Mouse (Mus musculus) liver, embryonic 12.5 days (tissue): ENCODE results near the gene Wfdc15b. TPM values are rescaled to one million over a fixed set of nuclear protein-coding genes. Genes with fewer than 3 reads are reported as not detected.

Experiments
- ATAC-seq: fragments of 200-750 bp; cut with Nextera tagmentation; 2 replicates; pipeline ENCODE4 v1.8.0; 2017; ENCODE audit warnings: moderate number of reproducible peaks, mild to moderate bottlenecking, moderate library complexity
- H3K27ac ChIP-seq: fragments of 300-500 bp; sonication (generic); 2 replicates; pipeline ENCODE4 v1.5.1; 2016; ENCODE audit warnings: mild to moderate bottlenecking
- H3K27me3 ChIP-seq: fragments of 300-500 bp; sonication (generic); replicated peaks from 2 replicates; pipeline ENCODE4 v1.6.1; 2016; ENCODE audit warnings: mild to moderate bottlenecking, moderate library complexity
- H3K36me3 ChIP-seq: fragments of 300-500 bp; sonication (generic); 2 replicates; pipeline ENCODE4 v1.6.1; 2016; ENCODE audit warnings: mild to moderate bottlenecking, moderate library complexity
- H3K4me1 ChIP-seq: fragments of 300-500 bp; sonication (generic); 2 replicates; pipeline ENCODE4 v1.6.1; 2016
- H3K4me2 ChIP-seq: fragments of 300-500 bp; sonication (generic); 2 replicates; pipeline ENCODE4 v1.6.1; 2016; ENCODE audit warnings: mild to moderate bottlenecking, moderate library complexity
- H3K4me3 ChIP-seq: fragments of 300-500 bp; sonication (generic); 2 replicates; pipeline ENCODE4 v1.5.1; 2016; ENCODE audit warnings: mild to moderate bottlenecking, moderate library complexity
- H3K9ac ChIP-seq: fragments of 300-500 bp; sonication (generic); 2 replicates; pipeline ENCODE4 v1.6.1; 2016; ENCODE audit warnings: mild to moderate bottlenecking, moderate library complexity
- H3K9me3 ChIP-seq: fragments of 300-500 bp; sonication (generic); replicated peaks from 2 replicates; pipeline ENCODE4 v1.6.1; 2016; ENCODE audit warnings: mild to moderate bottlenecking, moderate library complexity
- WGBS: fragments of 180-500 bp; shearing (Covaris S2); methylation state at CpG from one replicate; pipeline ENCODE4 v1.1.7; 2016; ENCODE audit not compliant: insufficient replicate concordance; 5-methylcytosine and 5-hydroxymethylcytosine counted together
- polyA plus RNA-seq: library from polyadenylated mRNA; unstranded; fragments of >200 nt; fragmentation: Nextera tagmentation; extraction: Ambion mirVana; gene quantifications from 2 replicates; pipeline ENCODE4 v1.2.1, GENCODE M21; 2016

Wfdc15b gene
- polyA plus RNA-seq, 1 experiment from 2014 or later, result not detected

DNA sequence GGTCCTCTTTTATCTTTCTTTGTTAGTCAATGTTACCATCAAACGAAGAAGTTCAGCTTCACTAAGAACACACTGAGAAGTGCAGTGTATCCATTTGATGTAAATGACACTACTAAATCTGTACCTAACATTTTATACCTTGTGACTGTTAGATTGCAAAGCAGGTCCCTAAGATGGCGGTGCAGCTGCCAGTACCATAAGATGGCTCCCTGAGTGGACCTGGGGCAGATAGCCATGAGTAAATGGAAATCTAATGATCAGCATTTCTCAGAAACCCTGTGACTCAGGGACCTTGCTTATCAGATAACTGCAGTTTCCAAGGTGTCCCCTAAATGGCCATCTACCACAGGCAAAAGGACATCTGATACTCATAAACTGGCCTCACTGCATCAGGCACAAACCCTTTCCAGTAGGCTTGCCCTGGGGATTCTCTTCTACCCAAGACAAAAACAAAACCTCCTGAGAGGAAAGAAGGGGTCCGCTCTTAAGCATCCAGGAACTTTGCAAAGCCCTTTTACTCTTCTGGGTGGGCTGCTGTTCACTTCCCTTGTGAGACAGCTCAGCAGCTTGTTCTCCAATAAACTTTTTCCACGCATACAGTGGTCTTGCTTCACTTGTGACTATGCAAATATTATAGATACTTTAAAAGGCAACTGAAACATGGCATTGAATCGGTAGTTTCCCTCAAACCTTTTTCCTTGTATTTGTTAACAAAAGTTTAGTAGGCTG is 25.3 kb downstream of the Wfdc15b start:
- no peak overlapping the region for H3K27ac ChIP-seq

GRCm38 (mm10) chr2:164194959-164195630 is 26.4 kb downstream of the Wfdc15b start:
- Histone ChIP-seq H3K4me2 (no peak overlapping the region), H3K27ac (no peak overlapping the region), H3K9ac (no peak overlapping the region), H3K4me1 (no peaks in the 10 kb centered on the region), H3K27me3 (no peaks in the 10 kb centered on the region), H3K36me3 (no peaks in the 10 kb centered on the region), H3K9me3 (0 out of 2 replicates have a peak, but pooled peaks cover 4% of the 10 kb centered on the region), H3K4me3 (no peak overlapping the region)
- WGBS, result 58% methylated on average over 5 of the region's 5 CpGs
- ATAC-seq, result no peak

More for the DNA sequence above, 25.3 kb downstream of the Wfdc15b start:
- ATAC-seq, result no peak
- Histone ChIP-seq H3K4me2 (no peak overlapping the region), H3K4me3 (no peak overlapping the region), H3K9ac (no peak overlapping the region), H3K36me3 (no peaks in the 10 kb centered on the region), H3K9me3 (0 out of 2 replicates have a peak, but pooled peaks cover 4% of the 10 kb centered on the region), H3K27me3 (no peaks in the 10 kb centered on the region), H3K4me1 (no peaks in the 10 kb centered on the region)
- 65% methylated on average over 5 of the region's 5 CpGs for WGBS

DNA sequence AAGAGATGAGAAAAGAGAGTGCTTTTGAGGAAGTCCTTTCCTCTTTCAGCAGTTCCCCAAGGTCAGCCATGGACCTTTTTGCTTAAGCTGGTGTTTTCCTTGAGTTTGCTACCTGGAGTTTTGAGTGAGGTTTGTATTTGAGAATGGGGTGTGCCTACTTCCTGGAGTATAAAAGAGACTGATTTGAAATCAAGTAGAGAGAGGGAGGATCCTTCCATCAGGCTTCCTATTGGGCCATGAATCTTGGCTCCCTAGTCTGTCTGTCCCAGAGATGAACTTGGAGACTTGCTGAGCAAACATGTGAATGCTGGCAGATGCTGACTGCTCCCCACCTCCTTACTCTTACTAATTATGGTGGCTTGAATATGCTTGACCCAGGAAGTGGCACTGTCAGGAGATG is 29.2 kb downstream of the Wfdc15b start:
- no peak for ATAC-seq
- no peaks in the 10 kb centered on the region for H3K36me3 ChIP-seq
- H3K27ac ChIP-seq, result no peak overlapping the region
- no peaks in the 10 kb centered on the region for H3K9me3 ChIP-seq
- no peaks in the 10 kb centered on the region; the same call in 1 of the 2 replicates for H3K27me3 ChIP-seq
- no peak overlapping the region for H3K9ac ChIP-seq
- no peaks in the 10 kb centered on the region for H3K4me1 ChIP-seq
- H3K4me2 ChIP-seq, result no peak overlapping the region
- no peak overlapping the region for H3K4me3 ChIP-seq

- Histone ChIP-seq H3K4me2 (no peak within 1 kb of the TSS), H3K27me3 (peaks cover under 1% of the 10 kb centered on the region; the same call in 1 of the 2 replicates), H3K27ac (no peak within 1 kb of the TSS), H3K36me3 (no peaks in the 10 kb centered on the region), H3K9ac (no peak within 1 kb of the TSS), H3K4me1 (no peaks in the 10 kb centered on the region), H3K4me3 (no peak within 1 kb of the TSS), H3K9me3 (no peaks in the 10 kb centered on the region)
- 67% methylated on average over 6 of the region's 6 CpGs for WGBS
- no peak for ATAC-seq
Measured at GRCm38 (mm10) chr2:164190576-164190975, 30.9 kb downstream of the Wfdc15b start, which contains the start of gene Wfdc12. TSS of gene Wfdc12 (minus strand) at chr2:164190608.

GRCm38 (mm10) chr2:164188722-164189121 is 32.7 kb downstream of the Wfdc15b start:
- Histone ChIP-seq H3K4me1 (no peaks in the 10 kb centered on the region), H3K27me3 (peaks cover 7% of the 10 kb centered on the region; the same call in 1 of the 2 replicates), H3K36me3 (no peaks in the 10 kb centered on the region), H3K9me3 (no peaks in the 10 kb centered on the region), H3K9ac (no peak overlapping the region), H3K4me2 (no peak overlapping the region), H3K4me3 (no peak overlapping the region), H3K27ac (no peak overlapping the region)
- 22% methylated on average over 5 of the region's 5 CpGs for WGBS
- ATAC-seq, result no peak

DNA sequence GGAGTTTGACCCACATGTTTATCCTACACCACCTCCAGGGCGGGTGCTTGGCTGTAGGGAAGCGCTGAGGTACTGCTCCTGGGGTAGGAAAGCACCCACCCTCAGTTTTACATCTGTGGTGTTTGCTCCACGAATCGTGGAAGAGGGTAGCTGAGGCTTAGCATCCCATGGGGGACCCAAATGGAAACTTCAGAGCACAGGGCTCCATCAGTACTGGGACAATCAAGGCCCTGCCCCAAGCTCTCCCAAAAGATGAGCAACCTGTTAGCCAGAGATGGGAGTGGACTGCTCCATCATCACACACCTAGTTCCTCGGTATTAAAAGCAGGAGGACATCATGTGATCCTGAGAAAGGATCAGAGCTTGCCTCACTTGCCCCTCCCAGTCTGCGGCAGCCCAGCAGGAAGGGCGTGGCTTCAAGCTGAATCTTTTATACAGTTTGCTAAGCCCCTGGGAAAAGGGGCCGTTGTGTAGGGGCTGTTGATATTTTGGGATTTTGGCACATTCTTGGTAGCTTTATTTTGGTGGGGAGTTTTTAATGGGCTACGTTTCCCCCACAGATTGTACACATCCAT is 37.2 kb downstream of the Wfdc15b start:
- ATAC-seq, result no peak

DNA sequence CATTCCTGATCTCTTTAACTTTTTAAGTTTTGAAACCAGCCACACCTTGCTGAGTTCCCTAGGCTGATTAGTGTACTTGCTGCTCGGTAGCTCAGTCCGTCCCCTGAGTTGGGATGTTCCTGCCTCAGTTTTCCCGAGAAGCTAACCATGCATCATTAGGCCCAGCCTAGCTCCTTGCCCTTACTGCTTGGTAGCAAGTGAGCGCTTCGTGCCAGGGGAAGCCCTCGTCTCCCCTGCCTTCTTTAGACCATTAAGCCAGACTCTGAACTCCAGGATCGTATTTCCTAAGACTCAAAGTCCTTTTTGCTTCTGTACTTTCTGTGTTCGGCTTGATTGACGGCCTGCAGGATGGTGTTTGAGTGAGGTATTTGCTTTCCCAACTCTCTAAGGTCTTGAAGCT is 38.1 kb downstream of the Wfdc15b start:
- 68% methylated on average over 9 of the region's 9 CpGs for WGBS
- Histone ChIP-seq H3K4me2 (no peak overlapping the region), H3K4me3 (no peak overlapping the region), H3K36me3 (no peaks in the 10 kb centered on the region), H3K27ac (no peak overlapping the region), H3K9ac (no peak overlapping the region), H3K9me3 (no peaks in the 10 kb centered on the region), H3K27me3 (peaks cover 29% of the 10 kb centered on the region; the same call in 1 of the 2 replicates), H3K4me1 (no peaks in the 10 kb centered on the region)
- ATAC-seq, result no peak

More for the DNA sequence above, 37.2 kb downstream of the Wfdc15b start:
- Histone ChIP-seq H3K9ac (no peak overlapping the region), H3K9me3 (no peaks in the 10 kb centered on the region), H3K36me3 (no peaks in the 10 kb centered on the region), H3K4me3 (no peak overlapping the region), H3K27me3 (peaks cover 26% of the 10 kb centered on the region; the same call in 1 of the 2 replicates), H3K27ac (no peak overlapping the region), H3K4me1 (no peaks in the 10 kb centered on the region), H3K4me2 (no peak overlapping the region)
- WGBS, result 29% methylated on average over 9 of the region's 9 CpGs

DNA sequence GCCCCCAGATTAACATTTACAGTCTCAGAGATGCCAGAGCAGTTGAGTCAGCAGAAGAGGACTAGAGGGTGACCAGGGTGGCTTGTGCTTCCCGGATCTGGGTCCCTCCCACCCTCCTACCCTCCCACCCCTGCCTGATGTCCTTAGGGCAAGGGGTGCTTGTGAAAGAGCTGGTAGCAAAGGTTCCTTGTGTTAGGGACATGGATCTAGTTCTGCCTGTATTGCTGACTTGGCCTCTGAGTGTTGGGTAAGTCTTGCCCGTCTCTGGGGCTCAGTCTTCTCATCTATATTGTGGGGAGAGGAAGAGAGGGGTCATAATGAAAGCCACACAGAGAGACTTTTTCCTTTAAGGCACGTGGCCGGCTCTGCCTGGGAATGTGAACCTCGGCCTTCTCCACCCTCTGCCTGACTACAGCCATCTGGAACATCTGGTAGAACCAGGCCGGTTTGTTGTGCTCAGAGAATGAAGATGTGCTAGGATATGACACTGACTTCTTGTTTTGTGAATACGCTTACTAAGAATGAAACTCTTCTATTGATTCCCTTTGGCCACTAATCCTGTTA is 38.7 kb downstream of the Wfdc15b start, which contains the start of gene Wfdc5:
TSS of gene Wfdc5 (minus strand) at position 51 of the 564 bp plus-strand sequence.
- H3K9me3 ChIP-seq, result no peaks in the 10 kb centered on the region
- peaks cover 31% of the 10 kb centered on the region; the same call in 1 of the 2 replicates for H3K27me3 ChIP-seq
- no peaks in the 10 kb centered on the region for H3K36me3 ChIP-seq
- ATAC-seq, result no peak
- no peak within 1 kb of the TSS for H3K4me2 ChIP-seq
- H3K4me3 ChIP-seq, result no peak within 1 kb of the TSS
- no peak within 1 kb of the TSS for H3K9ac ChIP-seq
- no peak within 1 kb of the TSS for H3K27ac ChIP-seq
- H3K4me1 ChIP-seq, result no peaks in the 10 kb centered on the region
- 56% methylated on average over 7 of the region's 7 CpGs for WGBS

GRCm38 (mm10) chr2:164180770-164181169 is 40.7 kb downstream of the Wfdc15b start:
- no peak for ATAC-seq
- Histone ChIP-seq H3K27ac (no peak overlapping the region), H3K9ac (no peak overlapping the region), H3K4me1 (no peaks in the 10 kb centered on the region), H3K27me3 (peaks cover 31% of the 10 kb centered on the region; the same call in 1 of the 2 replicates), H3K36me3 (no peaks in the 10 kb centered on the region), H3K4me2 (no peak overlapping the region), H3K4me3 (no peak overlapping the region), H3K9me3 (no peaks in the 10 kb centered on the region)
- WGBS, result 69% methylated on average over 4 of the region's 4 CpGs

- H3K4me3 ChIP-seq, result no peak overlapping the region
- no peak overlapping the region for H3K4me2 ChIP-seq
- peaks cover 28% of the 10 kb centered on the region; the same call in 1 of the 2 replicates for H3K27me3 ChIP-seq
- 38% methylated on average over 3 of the region's 3 CpGs for WGBS
- no peak for ATAC-seq
- H3K9me3 ChIP-seq, result no peaks in the 10 kb centered on the region
- H3K36me3 ChIP-seq, result no peaks in the 10 kb centered on the region
- no peak overlapping the region for H3K27ac ChIP-seq
- H3K9ac ChIP-seq, result no peak overlapping the region
- no peaks in the 10 kb centered on the region for H3K4me1 ChIP-seq
Measured at GRCm38 (mm10) chr2:164180124-164180523, 41.3 kb downstream of the Wfdc15b start.

GRCm38 (mm10) chr2:164177831-164178230 is 43.6 kb downstream of the Wfdc15b start:
- Histone ChIP-seq H3K9ac (no peak overlapping the region), H3K36me3 (no peaks in the 10 kb centered on the region), H3K27me3 (peaks cover 36% of the 10 kb centered on the region), H3K4me3 (no peak overlapping the region), H3K4me2 (no peak overlapping the region), H3K27ac (no peak overlapping the region), H3K4me1 (no peaks in the 10 kb centered on the region), H3K9me3 (no peaks in the 10 kb centered on the region)
- ATAC-seq, result no peak
- WGBS, result 69% methylated on average over 5 of the region's 5 CpGs

DNA sequence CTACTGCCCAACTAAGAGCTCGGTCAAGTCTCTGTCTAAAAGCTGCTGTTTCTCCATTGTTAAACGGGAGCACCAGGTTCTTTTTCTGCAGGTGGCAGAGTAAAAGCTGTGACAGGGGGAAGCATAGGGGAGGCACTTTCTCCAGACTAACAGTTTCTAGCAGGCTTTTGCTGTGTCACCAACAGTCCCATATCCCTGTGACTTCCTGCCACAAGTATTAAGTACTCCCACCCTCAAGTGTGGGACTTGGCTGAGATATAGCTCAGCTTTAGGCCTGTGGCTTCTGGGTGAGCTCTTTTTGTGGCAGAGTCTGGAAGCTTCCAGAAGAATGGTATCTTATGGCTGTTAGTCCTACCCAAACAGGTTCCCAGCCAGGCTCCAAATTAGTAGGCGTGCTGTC is 45.6 kb downstream of the Wfdc15b start:
- Histone ChIP-seq H3K27me3 (peaks cover 41% of the 10 kb centered on the region), H3K27ac (no peak overlapping the region), H3K4me3 (no peak overlapping the region), H3K9me3 (no peaks in the 10 kb centered on the region), H3K9ac (no peak overlapping the region), H3K36me3 (no peaks in the 10 kb centered on the region), H3K4me1 (peaks cover 5% of the 10 kb centered on the region; the same call in 1 of the 2 replicates), H3K4me2 (no peak overlapping the region)
- 64% methylated on average over 3 of the region's 3 CpGs for WGBS
- ATAC-seq, result no peak
